Mouse (Mus musculus) lung, postnatal 36 days (tissue): ENCODE measurements around the gene Cfap45.

Source experiments
- DNase-seq: peaks from one replicate; pipeline ENCODE4 v3.0.0; 2022; ENCODE audit warnings: mixed read lengths

The Cfap45 gene

GRCm38 (mm10) chr1:172522524-172522923 is 1.9 kb downstream of the Cfap45 start:
- no peak for DNase-seq

DNA sequence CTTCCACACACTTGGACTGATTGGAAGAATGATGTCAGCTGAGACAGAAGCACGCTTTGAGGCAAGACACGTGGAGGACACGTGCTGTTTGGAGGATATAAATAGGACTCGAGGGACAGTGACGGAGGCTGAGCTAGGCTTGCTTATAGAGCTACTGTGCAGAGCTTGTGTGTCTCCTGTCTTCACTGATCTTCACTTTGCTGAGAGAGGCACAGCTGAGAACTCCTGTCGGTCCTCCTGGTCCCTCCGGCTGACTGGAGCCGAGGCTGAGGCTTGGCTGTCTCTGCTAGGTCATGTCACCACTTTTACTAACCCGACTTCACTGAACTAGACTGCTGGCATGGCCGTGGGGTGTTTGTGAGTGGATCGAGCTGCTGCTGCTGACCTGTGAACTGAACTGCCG is 3.1 kb downstream of the Cfap45 start:
- DNase-seq, result peak; percentile 85

- DNase-seq, result peak; percentile 83
Observed at GRCm38 (mm10) chr1:172525027-172525764, 4.6 kb downstream of the Cfap45 start.

DNA sequence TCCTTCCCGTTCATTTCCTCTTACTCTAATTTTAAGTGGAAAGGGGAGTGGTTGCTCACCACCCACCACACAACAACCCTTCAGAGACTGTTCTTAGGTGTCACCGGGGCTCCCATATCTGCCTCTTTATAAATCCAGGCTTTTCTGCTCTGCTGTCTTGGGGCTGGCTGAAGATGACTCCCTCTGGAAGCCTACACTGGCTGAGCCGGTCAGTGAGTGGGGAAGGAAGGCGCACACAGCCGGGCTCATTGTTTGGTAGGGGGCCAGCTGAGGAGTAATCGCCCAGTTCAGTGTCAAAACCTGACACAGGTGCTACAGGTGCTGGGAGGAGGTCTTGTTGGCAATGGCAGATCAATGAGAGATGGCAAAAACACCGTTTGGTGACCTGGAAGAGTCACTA is 5.4 kb downstream of the Cfap45 start:
- DNase-seq, result no peak

DNA sequence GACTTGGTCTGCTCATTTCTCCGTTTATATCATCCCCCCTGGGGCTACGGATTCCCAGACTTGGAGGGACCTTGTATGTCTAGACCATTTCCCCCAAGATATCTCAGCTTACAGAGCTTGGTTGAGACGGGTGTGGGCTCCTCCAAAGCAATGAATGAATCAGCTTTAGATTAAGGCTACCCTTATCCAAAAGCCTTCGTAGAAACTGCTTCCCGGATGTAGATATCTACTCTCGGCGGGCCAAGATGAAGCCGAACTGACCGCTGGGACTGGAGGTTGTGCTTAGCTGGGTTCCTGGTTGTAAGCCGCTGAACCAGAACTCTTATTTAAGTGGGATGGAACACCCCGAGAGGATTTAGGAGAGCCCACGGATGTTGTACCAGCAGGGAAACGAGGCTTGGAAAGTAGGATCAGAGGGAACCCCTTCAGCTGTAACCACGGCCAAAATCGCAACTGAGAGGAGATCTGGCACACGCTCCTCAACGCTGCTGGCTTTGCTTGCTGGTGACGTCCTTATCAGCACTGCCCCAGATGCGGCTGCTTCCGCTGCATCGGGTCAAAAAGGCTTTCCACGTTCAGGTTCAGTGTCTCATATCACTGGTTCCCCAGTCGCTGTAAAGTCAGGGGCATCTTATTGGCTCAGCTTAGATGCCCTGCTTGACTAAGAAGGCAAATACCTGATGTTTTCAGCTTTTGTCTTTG is 5.9 kb downstream of the Cfap45 start:
- DNase-seq, result peak; percentile 80

DNA sequence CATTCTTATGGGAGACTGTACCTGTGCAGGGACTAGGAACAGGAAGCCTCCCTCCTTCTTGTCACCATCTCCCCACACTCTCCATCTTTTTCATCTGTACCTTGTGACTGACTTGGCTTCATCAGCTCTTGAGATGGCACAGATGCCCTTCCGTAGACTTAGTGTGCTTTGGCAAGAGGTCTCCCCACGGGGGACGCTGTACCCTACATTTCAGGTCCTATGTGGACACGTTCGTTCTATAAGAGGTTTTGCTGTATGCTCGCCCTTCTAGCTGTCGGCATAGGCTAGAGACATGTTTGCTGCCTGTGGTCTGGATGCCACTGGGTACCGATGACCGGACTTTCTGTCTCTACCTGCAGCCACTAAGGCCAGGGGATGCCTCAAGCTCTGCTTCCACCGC is 6.8 kb downstream of the Cfap45 start:
- no peak for DNase-seq

DNA sequence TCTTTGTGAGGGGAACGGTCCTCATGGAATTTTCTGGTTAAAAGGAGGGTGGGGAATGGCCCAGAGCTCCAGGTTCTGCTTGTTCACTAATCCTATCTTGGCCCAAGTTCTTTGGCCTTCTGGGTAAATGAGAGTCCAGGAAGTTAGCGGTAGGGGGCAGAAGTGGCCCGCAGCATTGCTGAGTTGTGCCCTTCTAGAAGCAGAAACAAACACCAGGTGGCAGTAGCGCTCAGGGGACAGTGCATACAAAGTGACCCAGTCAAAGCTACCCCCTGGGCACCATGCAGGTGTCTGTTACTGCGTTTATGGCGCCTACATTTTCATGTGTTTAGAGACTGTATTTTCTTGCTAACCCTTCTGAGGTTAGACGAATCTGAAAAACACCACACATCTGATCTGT is 8.1 kb downstream of the Cfap45 start:
- DNase-seq, result peak; percentile 97

DNA sequence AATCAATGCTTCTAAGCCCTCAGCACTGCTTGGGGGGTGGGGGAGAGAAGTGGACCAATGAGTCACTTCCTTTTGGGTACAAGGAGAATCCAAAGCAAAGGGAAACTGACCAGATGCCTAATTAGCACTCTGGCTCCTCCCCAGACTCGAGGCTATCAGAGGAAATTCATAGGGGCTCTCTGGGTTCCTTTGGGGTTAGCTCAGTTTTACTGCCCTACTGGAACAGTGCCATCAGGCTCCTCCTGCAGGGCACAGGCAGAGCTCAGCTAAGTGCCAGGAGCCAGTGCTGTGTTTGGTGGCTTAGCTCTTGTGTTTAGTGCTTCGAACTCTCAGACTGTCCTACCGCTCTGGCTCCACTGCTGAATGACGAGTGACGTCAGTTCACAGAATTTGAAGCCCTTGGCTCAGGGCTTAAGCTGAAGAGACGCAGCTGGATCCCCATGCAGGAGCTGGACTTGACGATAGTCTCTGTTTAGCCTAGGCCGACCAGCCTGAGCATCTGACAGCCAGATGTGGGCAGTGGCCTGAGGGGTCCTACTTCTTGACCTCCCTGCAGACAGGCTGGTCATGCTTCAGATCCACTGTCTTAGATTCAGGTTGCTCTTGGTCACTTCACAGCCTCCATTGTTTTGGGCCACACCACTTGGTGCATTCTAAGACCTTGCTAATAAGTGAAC is 10.1 kb downstream of the Cfap45 start:
- no peak for DNase-seq

DNA sequence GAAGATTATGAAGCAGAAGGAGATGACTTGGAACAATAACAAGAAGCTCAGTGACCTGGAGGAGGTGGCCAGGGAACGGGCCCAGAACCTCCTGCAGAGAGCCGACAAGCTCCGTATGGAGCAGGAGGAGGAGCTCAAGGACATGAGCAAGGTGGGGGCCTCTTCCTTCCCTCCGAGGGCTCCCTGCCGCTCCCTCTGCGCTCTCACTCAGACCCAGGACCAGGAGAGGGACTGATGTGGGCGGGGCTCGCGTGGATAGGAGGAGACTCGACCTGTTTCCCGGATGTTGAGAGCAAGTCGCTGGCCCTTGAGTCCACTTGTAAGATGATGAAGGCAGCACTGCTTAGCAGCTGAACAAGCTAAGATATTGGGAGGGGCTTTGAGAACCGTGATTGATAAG is 11.9 kb downstream of the Cfap45 start:
- peak; percentile 83 for DNase-seq

GRCm38 (mm10) chr1:172535116-172535515 is 14.5 kb downstream of the Cfap45 start:
- no peak for DNase-seq

GRCm38 (mm10) chr1:172539827-172540226 is 19.2 kb downstream of the Cfap45 start:
- DNase-seq, result no peak

DNA sequence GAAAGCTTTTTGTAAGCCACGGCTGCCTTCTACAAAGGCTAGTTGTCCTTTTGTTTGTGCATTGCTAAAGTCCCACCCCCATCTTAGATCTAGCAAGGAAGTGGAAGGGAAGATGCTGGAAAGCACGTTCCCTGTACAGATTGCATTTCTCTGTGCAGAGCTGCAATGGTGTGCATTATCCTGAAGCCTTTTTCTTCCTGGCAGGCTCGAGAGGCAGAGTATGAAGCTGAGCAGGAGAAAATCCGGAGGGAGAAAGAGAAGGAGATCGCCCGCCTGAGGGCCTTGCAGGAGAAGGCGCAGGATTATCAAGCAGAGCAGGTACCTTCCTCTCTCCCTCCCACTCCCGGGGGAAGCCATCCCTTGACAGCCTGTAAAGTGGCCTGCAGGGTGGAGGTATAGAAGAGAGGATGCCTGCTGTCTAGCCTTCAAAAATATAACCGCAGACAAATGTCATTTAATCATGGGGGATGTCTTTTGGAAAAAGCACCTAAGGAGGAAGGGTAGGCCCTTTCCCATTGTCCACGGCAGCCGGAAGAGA is 19.8 kb downstream of the Cfap45 start:
- DNase-seq, result no peak

- no peak for DNase-seq
Observed at GRCm38 (mm10) chr1:172546062-172546461, 25.5 kb downstream of the Cfap45 start.

GRCm38 (mm10) chr1:172548501-172548900 is 27.9 kb downstream of the Cfap45 start:
- DNase-seq, result peak; percentile 62

DNA sequence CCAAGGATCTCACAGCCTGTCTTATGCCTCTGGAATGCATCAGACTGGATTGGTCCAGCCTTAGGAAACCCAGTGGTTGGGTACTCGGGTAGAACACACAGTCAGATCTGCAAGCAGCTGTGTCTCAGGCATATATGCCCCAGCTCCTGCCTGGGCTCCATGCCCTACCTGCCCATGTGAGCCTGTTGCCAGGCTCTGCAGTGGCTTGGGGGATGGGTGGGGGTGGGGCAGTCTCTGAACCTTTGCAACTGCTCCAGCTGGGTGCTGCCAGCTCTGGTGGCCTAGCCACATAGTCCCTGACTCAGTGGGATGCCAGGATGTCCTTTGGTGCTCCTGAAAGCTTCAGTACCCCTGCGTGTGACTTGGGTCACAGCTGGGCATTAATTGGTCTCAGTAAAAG is 28.7 kb downstream of the Cfap45 start:
- no peak for DNase-seq

DNA sequence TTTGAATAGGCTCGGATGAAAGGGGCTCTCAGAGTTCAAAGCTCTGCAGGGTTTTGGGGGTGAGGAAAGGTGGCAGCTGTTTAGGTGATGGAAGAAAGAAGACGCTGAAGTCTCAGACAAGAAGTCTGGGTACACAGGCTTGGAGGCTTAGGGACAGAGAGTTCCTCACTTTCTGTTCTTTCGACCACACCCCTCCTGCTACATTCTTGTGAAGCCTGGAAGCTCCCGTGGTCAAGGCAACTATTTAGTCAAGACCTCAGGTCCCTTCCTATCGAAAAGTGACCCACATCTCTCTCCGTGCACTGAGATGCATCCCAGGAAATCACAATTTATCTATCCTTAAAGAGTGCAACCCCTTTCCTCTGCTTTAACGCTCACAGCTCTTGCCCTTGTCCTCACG is 29.1 kb downstream of the Cfap45 start:
- DNase-seq, result peak; percentile 50

GRCm38 (mm10) chr1:172550551-172550951 is 29.9 kb downstream of the Cfap45 start:
- DNase-seq, result peak; percentile 85

DNA sequence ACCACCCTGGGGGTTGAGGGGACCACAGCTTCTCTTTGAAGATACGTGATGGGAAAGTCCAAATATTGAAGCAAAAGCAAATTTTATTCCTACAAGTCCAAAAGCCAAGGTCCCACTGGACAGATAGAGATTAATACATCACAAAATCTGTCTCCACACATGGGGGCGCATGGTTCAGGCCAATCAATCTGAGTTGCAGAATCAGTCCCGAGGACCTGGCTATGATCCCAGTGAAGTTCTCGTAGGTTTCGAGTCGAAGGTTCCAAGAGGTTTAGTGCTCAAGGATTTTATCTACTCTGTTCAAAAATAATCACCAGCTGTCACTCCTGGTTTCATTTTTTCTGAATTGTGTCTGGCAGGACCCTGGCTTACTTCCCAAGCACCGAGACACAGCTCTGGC is 30.4 kb downstream of the Cfap45 start:
- DNase-seq, result no peak

DNA sequence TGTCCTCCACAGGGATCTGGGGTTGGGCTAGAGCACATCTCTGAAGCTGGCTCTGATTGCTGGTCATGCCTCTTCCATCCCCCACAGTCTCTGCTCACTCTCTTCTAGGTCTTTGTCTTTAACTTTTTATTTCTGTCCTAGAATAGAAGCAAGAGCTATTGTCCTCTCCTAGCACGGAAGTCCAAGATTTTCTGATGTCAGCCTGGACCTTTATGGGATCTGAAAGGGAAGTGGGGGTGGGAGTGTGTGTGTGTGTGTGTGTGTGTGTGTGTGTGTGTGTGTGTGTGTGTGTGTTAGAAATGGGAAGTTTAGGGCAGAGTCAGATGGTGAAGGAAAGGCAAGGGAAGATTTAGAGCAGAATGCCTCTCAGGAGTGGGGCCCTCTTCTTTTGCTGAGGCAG is 32.0 kb downstream of the Cfap45 start:
- DNase-seq, result peak; percentile 13

- no peak for DNase-seq
Observed at GRCm38 (mm10) chr1:172555638-172556037, 35.0 kb downstream of the Cfap45 start, which contains the start of gene Vsig8. Gene Vsig8, plus strand, starts transcription at chr1:172555938.

DNA sequence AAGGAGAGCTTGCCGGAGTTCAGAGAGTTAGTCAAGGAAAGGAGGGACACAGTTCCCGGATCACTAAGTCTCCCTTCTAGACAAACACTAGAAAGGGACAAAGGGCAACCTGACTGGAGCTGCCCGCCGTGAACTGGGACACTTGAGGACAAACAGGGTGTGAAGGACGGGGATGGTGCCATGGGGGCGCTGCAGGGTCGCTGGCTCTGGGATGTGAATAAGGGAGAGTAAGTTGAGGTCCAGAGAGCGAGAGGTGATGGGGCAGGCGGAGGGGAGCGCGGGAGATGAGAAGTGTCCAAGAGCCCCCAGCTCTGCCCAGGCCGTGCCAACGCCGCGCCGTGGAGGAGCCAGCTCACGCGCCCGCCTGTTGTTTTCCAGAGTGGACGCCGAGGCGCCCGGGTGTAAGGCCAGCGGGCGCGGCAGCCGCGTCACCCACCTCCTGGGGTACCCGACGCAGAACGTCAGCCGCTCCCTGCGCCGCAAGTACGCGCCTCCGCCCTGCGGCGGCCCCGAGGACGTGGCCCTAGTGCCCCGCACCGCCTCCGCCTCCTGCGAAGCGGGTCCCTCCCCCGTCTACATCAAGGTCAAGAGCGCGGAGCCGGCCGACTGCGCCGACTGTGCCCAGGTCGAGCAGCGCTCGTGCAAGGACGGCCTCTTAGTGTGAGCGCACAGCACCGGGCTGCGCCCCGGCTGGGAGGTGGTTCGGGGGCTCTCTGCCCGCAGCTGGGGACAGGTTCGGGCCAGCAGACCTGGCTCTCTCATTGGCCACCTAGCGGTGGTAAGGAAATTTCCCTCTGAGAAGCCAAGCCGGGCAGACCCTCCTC is 42.3 kb downstream of the Cfap45 start:
- peak; percentile 71 for DNase-seq

DNA sequence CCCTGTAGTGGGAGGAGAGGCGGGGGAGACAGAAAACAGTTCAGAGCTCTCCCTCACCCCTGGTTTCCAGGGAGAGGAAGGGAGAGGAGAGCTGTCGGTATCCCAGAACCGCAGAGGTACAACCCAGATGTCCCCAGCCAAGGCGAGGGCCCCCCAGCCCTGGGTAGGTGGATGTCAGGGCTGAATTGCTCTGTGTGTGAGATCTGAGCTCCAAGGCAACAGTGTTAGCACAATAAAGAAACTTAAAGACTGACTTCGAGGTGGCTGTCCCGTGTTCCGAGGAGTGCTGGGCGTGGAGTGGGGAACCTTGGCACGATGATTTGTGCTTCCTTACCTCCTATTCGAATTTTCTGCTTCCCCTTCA is 42.8 kb downstream of the Cfap45 start:
- DNase-seq, result no peak

- no peak for DNase-seq
Observed at GRCm38 (mm10) chr1:172566131-172566530, 45.5 kb downstream of the Cfap45 start.
